Mouse (Mus musculus) C2C12 (cell line): ENCODE measurements at regions not wholly inside any gene's neighbourhood (a gene's known extent, or its start where the extent isn't known, plus 50 kb on each side); places are given as distances from the start of the nearest gene placed in this dataset.

Experiments used
- H3K27me3 ChIP-seq: one replicate; pipeline ENCODE4 v1.6.1; 2011; ENCODE audit not compliant: control insufficient read depth, insufficient read depth, insufficient read length
- H3K36me3 ChIP-seq: one replicate; pipeline ENCODE4 v1.6.1; 2011; ENCODE audit not compliant: control insufficient read depth, insufficient read depth
- H3K4me3 ChIP-seq: one replicate; pipeline ENCODE4 v1.5.1; 2011; ENCODE audit warnings: mild to moderate bottlenecking, control low read depth; ENCODE audit not compliant: poor library complexity, insufficient read depth, severe bottlenecking
- H3K79me2 ChIP-seq: one replicate; pipeline ENCODE4 v1.6.1; 2011; ENCODE audit not compliant: control insufficient read depth, insufficient read depth
- H3K79me3 ChIP-seq: one replicate; pipeline ENCODE4 v1.6.1; 2011; ENCODE audit warnings: low read depth, control low read depth
- H3ac ChIP-seq: one replicate; pipeline ENCODE3; 2011; ENCODE audit warnings: low read depth; ENCODE audit not compliant: control insufficient read depth, insufficient read length
- CEBPB ChIP-seq: IDR thresholded peaks from one replicate; pipeline ENCODE4 v1.6.1; 2011; ENCODE audit warnings: low read depth, mild to moderate bottlenecking, control low read depth, moderate library complexity
- CTCF ChIP-seq: IDR thresholded peaks from one replicate; pipeline ENCODE4 v1.5.1; 2011; ENCODE audit not compliant: control insufficient read depth, insufficient read depth, insufficient read length
- FOSL1 ChIP-seq: IDR thresholded peaks from one replicate; pipeline ENCODE4 v1.8.0; 2011; ENCODE audit warnings: mild to moderate bottlenecking, low read length; ENCODE audit not compliant: poor library complexity, insufficient read depth, severe bottlenecking
- MAX ChIP-seq: IDR thresholded peaks from one replicate; pipeline ENCODE4 v1.6.1; 2011; ENCODE audit warnings: mild to moderate bottlenecking, control low read depth
- MYOD1 ChIP-seq: IDR thresholded peaks from one replicate; pipeline ENCODE4 v1.6.1; 2011; ENCODE audit warnings: low read depth; ENCODE audit not compliant: control insufficient read depth, insufficient read length
- MYOG ChIP-seq: IDR thresholded peaks from one replicate; pipeline ENCODE4 v1.6.1; 2011; ENCODE audit not compliant: control insufficient read depth, insufficient read length; ENCODE audit errors: extremely low read depth
- USF1 ChIP-seq: IDR thresholded peaks from one replicate; pipeline ENCODE4 v1.6.1; 2011; ENCODE audit warnings: low read depth, mild to moderate bottlenecking, control low read depth, moderate library complexity

DNA sequence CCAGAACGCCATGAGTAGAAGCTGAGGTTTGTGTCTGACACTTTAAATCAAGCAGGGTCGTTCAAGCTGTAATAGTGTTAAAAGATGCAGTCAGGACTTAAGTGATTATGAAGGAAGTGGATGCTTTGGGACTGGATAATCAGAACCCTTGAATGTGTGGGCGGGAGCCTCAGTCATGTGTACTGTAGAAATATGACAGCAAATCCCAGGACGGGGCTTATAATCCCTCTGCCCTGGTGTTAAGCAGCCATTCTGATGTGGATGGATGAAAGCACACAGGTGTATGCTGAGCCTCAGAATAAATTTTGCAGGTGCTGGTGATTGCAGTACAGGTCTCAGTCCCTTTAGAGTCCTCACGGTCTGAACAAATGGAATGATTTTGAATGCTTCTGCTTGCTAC lies 290.8 kb upstream of the Alcam start:
- H3K79me2 ChIP-seq: no peaks in the 10 kb centered on the region
- no peak overlapping the region for H3K4me3 ChIP-seq
- no peaks in the 10 kb centered on the region for H3K36me3 ChIP-seq
- H3K79me3 ChIP-seq: no peaks in the 10 kb centered on the region
- no peak overlapping the region for H3ac ChIP-seq
- TF ChIP-seq MAX: no peak
- no peak for TF ChIP-seq CEBPB
- no peak for TF ChIP-seq FOSL1
- no peak for TF ChIP-seq USF1
- no peak for TF ChIP-seq MYOD1
- no peak for TF ChIP-seq CTCF
- no peak for TF ChIP-seq MYOG
- no peaks in the 10 kb centered on the region for H3K27me3 ChIP-seq

DNA sequence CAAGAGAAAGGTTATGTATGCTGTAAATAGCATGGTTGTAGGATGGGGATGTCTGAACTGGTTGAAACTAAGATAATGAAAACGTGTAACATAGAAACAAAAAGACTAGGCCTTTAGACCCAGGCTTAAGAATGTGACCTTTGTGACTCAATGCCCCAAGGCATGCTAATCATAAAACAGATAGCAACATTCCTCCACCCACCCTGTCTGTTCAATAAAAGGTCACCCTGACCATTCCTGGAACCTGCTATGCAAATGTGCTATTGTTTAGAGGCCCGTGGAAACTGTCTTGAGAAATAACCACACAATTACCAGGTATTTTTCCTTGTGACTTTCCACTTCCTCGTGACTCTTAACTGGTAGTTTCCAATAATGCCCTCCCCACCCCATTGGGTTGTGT lies 288.3 kb upstream of the Alcam start:
- Histone ChIP-seq H3K36me3 (no peaks in the 10 kb centered on the region), H3K79me3 (no peaks in the 10 kb centered on the region), H3K79me2 (no peaks in the 10 kb centered on the region), H3K4me3 (no peak overlapping the region), H3K27me3 (no peaks in the 10 kb centered on the region), H3ac (no peak overlapping the region)
- TF ChIP-seq FOSL1 (no peak), CEBPB (no peak), MAX (no peak), MYOD1 (no peak), CTCF (no peak), MYOG (no peak), USF1 (no peak)

DNA sequence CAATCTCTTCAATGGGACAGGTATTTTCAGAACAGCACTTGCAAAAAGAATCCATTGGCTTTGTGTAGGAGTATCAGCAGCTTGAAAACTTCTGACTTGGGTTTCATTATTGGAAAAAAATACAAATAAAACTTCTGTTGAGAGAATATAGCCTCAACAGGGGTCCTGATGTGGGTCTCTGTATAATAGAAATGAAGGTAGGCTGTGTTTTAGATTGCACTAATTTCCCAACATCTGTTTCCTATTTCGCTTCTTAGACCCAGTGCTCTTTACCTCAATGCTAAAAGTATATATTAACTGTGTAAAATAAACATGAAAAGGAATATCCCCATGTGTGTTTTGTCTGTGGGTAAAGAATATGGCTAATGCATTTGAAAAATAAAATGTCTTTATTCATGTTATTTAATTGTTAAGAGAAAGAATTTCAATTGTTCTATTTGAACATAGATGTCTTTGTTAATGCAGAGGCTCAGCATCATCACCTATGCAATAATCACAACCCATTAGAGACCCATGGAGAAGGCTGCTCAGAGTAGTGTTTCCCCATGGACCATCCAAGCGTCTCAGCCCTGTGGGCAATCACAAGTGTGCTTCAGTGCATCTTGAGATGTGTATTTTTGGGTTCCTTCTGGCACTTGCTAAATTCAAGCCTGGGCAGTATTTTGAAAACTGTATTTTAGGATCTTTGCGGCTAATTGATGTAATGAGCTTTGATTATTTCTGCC lies 272.4 kb upstream of the Alcam start:
- Histone ChIP-seq H3K79me3 (no peaks in the 10 kb centered on the region), H3K36me3 (no peaks in the 10 kb centered on the region)

DNA sequence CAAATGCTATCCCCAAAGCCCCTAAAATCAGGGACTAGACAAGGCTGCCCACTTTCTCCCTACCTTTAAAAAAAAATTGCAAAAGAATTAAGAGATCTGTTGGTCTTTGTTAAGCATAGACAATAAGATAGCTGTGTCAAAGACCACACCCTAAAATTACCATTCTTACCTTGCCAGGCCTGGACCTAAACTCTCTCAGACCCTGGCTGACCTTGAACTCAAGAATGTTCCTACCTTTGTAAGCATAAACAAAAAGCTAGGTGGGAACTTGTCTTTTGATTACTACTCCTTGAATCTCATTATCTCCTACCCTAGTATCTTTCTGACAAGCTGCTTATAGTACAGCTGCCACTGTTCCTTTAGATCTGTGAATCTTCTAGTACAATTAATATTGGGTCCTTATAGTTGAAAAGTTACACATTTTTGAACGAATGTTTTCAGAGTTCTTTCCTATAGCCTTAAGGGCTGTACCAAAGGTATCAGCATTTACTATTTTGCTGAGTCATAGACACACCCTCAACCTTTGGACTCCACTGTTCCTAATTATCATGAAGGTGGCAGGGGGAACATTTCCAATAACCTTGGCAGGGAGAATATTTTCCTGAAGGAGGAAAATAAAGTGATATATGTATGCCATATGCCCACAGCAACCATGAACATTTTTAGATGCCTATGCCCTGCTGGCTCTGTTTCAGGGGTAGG lies 264.5 kb upstream of the Alcam start:
- Histone ChIP-seq H3K79me3 (no peaks in the 10 kb centered on the region), H3ac (no peak overlapping the region), H3K79me2 (no peaks in the 10 kb centered on the region), H3K36me3 (no peaks in the 10 kb centered on the region), H3K4me3 (no peak overlapping the region), H3K27me3 (no peaks in the 10 kb centered on the region)
- TF ChIP-seq CEBPB (no peak), USF1 (no peak), MYOD1 (no peak), MYOG (no peak), MAX (no peak), FOSL1 (no peak), CTCF (no peak)

More for the DNA sequence above, 272.4 kb upstream of the Alcam start:
- no peaks in the 10 kb centered on the region for H3K27me3 ChIP-seq
- TF ChIP-seq MAX (no peak), CTCF (no peak), FOSL1 (no peak), USF1 (no peak), CEBPB (no peak), MYOG (no peak), MYOD1 (no peak)
- no peak overlapping the region for H3ac ChIP-seq
- no peak overlapping the region for H3K4me3 ChIP-seq
- no peaks in the 10 kb centered on the region for H3K79me2 ChIP-seq

DNA sequence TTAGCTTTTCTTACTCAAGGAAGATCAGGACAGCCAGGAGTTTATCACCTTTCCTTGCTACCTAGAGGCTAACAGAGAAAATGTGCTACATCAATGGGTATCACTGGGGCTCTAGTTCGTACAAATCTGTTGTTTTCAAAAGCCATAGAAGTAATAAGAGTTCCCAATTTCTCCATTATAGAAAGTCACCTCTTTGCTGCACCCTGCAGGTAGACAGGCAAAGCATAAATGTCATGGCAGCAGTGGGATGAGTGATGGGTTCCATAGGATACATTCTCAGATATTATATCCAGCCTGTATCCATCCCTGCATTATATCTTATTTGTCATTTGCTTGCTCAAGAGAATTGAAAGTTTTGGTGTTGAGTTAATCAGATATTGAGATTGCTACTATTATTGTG lies 236.4 kb upstream of the Alcam start:
- TF ChIP-seq USF1 (no peak), CTCF (no peak), MYOG (no peak), MYOD1 (no peak), FOSL1 (no peak), CEBPB (no peak), MAX (no peak)
- Histone ChIP-seq H3K79me3 (no peaks in the 10 kb centered on the region), H3K4me3 (no peak overlapping the region), H3K27me3 (no peaks in the 10 kb centered on the region), H3K79me2 (no peaks in the 10 kb centered on the region), H3ac (no peak overlapping the region), H3K36me3 (no peaks in the 10 kb centered on the region)
